Mouse (Mus musculus) forebrain, embryonic 13.5 days (tissue): ENCODE measurements around the gene Gpm6b. TPM values are rescaled to one million over a fixed set of nuclear protein-coding genes. Genes with fewer than 3 reads are reported as not detected.
A peak's percentile ranks its signal among the peaks of the same experiment; 100 is the strongest.

Experiments used
- ATAC-seq: fragments of 200-750 bp; cut with Nextera tagmentation; 2 replicates; pipeline ENCODE4 v1.8.0; 2017
- H3K27ac ChIP-seq: fragments of 300-500 bp; sonication (generic); 2 replicates; pipeline ENCODE4 v1.5.1; 2015; ENCODE audit warnings: inconsistent platforms, mild to moderate bottlenecking, moderate library complexity
- H3K27me3 ChIP-seq: fragments of 300-500 bp; sonication (generic); 2 replicates; pipeline ENCODE4 v1.6.1; 2015; ENCODE audit warnings: mild to moderate bottlenecking, inconsistent platforms
- H3K36me3 ChIP-seq: fragments of 300-500 bp; sonication (generic); 2 replicates; pipeline ENCODE4 v1.6.1; 2015; ENCODE audit warnings: mild to moderate bottlenecking, inconsistent platforms; ENCODE audit not compliant: poor library complexity, severe bottlenecking
- H3K4me1 ChIP-seq: fragments of 300-500 bp; sonication (generic); 2 replicates; pipeline ENCODE4 v1.6.1; 2015; ENCODE audit warnings: inconsistent platforms
- H3K4me2 ChIP-seq: fragments of 300-500 bp; sonication (generic); 2 replicates; pipeline ENCODE4 v1.6.1; 2015; ENCODE audit warnings: inconsistent platforms, mild to moderate bottlenecking, moderate library complexity
- H3K4me3 ChIP-seq: fragments of 300-500 bp; sonication (generic); 2 replicates; pipeline ENCODE4 v1.5.1; 2015; ENCODE audit warnings: mild to moderate bottlenecking, inconsistent platforms
- H3K9ac ChIP-seq: fragments of 300-500 bp; sonication (generic); 2 replicates; pipeline ENCODE4 v1.6.1; 2015; ENCODE audit warnings: mild to moderate bottlenecking, inconsistent platforms
- H3K9me3 ChIP-seq: fragments of 300-500 bp; sonication (generic); replicated peaks from 2 replicates; pipeline ENCODE4 v1.6.1; 2016; ENCODE audit warnings: inconsistent platforms
- WGBS: fragments of 180-500 bp; shearing (Covaris S2); methylation state at CpG from one replicate; pipeline ENCODE4 v1.1.7; 2015; 5-methylcytosine and 5-hydroxymethylcytosine counted together
- polyA plus RNA-seq: library from polyadenylated mRNA; unstranded; fragments of >200 nt; fragmentation: Nextera tagmentation; extraction: Ambion mirVana; gene quantifications from 2 replicates; pipeline ENCODE4 v1.2.1, GENCODE M21; 2015

Gene Gpm6b
- polyA plus RNA-seq, 1 experiment from 2014 or later, result 351 TPM

GRCm38 (mm10) chrX:166307437-166308222 lies 68.9 kb downstream of the Gpm6b start:
- Histone ChIP-seq H3K4me3 (no peak overlapping the region), H3K27me3 (no peaks in the 10 kb centered on the region), H3K4me1 (0 out of 2 replicates have a peak, but pooled peaks cover 12% of the 10 kb centered on the region), H3K9me3 (no peaks in the 10 kb centered on the region), H3K36me3 (no peaks in the 10 kb centered on the region), H3K4me2 (no peak overlapping the region), H3K9ac (no peak overlapping the region), H3K27ac (peak overlapping the region; percentile 61)
- ATAC-seq, result peak; percentile 87
- 56% methylated on average over 7 of the region's 7 CpGs for WGBS

- H3K9me3 ChIP-seq, result no peaks in the 10 kb centered on the region
- no peaks in the 10 kb centered on the region for H3K27me3 ChIP-seq
- no peak overlapping the region for H3K27ac ChIP-seq
- H3K4me1 ChIP-seq, result 0 out of 2 replicates have a peak, but pooled peaks cover 12% of the 10 kb centered on the region
- H3K4me3 ChIP-seq, result no peak overlapping the region
- H3K36me3 ChIP-seq, result no peaks in the 10 kb centered on the region
- no peak overlapping the region for H3K9ac ChIP-seq
- no peak for ATAC-seq
- no peak overlapping the region for H3K4me2 ChIP-seq
- WGBS, result 45% methylated on average over 1 of the region's 1 CpGs
Measured at GRCm38 (mm10) chrX:166308798-166309197, 70.1 kb downstream of the Gpm6b start.

- H3K27ac ChIP-seq, result peak overlapping the region; percentile 87
- no peaks in the 10 kb centered on the region for H3K9me3 ChIP-seq
- 49% methylated on average over 1 of the region's 1 CpGs for WGBS
- no peaks in the 10 kb centered on the region for H3K36me3 ChIP-seq
- H3K4me3 ChIP-seq, result no peak overlapping the region
- H3K27me3 ChIP-seq, result peaks cover 2% of the 10 kb centered on the region; the same call in 1 of the 2 replicates
- H3K4me1 ChIP-seq, result peaks cover 32% of the 10 kb centered on the region
- no peak overlapping the region for H3K4me2 ChIP-seq
- no peak for ATAC-seq
- H3K9ac ChIP-seq, result no peak overlapping the region
Measured at GRCm38 (mm10) chrX:166315251-166315650, 76.5 kb downstream of the Gpm6b start.

DNA sequence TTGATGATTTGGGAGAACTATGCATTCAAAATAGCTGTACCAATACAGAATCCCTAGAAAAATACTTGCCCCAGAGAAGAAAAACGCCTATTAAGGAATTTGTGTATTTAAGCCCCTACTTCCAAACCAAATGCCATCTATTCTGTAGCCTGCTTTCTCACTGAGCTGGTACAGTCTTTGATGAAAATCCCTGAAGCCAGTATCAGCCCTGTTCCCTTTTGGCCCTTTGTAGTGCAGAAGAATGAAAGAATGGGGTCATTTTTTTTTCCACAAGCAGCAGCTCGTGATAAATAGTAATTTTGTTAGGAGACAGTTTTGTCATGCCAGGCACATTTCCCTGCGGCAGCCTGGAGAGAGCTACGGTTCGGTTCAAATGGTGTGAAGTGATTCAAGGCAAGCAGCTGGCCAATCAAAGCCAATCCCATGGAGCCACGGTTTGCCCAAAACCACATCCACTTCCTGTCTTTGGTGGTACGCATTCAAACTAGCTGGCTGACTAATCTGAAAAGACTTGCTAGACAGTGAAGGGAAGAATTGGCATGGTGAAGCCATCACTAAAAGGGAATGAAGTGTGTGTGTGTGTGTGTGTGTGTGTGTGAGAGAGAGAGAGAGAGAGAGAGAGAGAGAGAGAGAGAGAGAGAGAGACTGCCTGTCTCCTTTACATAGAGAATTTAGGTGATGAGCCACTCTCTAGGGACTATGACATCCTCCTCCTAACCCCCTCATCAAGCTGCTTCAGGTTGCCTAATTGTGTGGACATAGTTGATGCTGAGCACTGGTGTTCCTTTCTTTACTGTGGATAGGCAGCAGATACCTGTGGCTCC lies 78.1 kb downstream of the Gpm6b start:
- Histone ChIP-seq H3K4me2 (0 out of 2 replicates have a peak overlapping the region, but pooled peaks have one; percentile 7), H3K9ac (no peak overlapping the region), H3K27ac (peak overlapping the region; percentile 87), H3K36me3 (no peaks in the 10 kb centered on the region), H3K4me1 (peaks cover 32% of the 10 kb centered on the region), H3K27me3 (peaks cover 2% of the 10 kb centered on the region; the same call in 1 of the 2 replicates), H3K9me3 (no peaks in the 10 kb centered on the region), H3K4me3 (no peak overlapping the region)
- 19% methylated on average over 7 of the region's 7 CpGs for WGBS
- ATAC-seq, result peak; percentile 92

GRCm38 (mm10) chrX:166317376-166317679 lies 78.6 kb downstream of the Gpm6b start:
- Histone ChIP-seq H3K4me1 (peaks cover 32% of the 10 kb centered on the region), H3K36me3 (no peaks in the 10 kb centered on the region), H3K4me3 (no peak overlapping the region), H3K9me3 (no peaks in the 10 kb centered on the region), H3K4me2 (0 out of 2 replicates have a peak overlapping the region, but pooled peaks have one; percentile 7), H3K9ac (no peak overlapping the region), H3K27me3 (peaks cover 2% of the 10 kb centered on the region; the same call in 1 of the 2 replicates), H3K27ac (peak overlapping the region; percentile 87)
- WGBS, result 83% methylated on average over 1 of the region's 1 CpGs
- peak; percentile 14; the same call in 1 of the 2 replicates for ATAC-seq

GRCm38 (mm10) chrX:166323226-166323625 lies 84.5 kb downstream of the Gpm6b start:
- Histone ChIP-seq H3K36me3 (no peaks in the 10 kb centered on the region), H3K4me2 (no peak overlapping the region), H3K9ac (no peak overlapping the region), H3K4me1 (peaks cover 18% of the 10 kb centered on the region), H3K27me3 (peaks cover 2% of the 10 kb centered on the region; the same call in 1 of the 2 replicates), H3K27ac (no peak overlapping the region), H3K4me3 (no peak overlapping the region), H3K9me3 (no peaks in the 10 kb centered on the region)
- WGBS, result 75% methylated on average over 3 of the region's 3 CpGs
- no peak for ATAC-seq

- Histone ChIP-seq H3K9me3 (no peaks in the 10 kb centered on the region), H3K27ac (peak overlapping the region; percentile 93), H3K9ac (no peak overlapping the region), H3K4me3 (no peak overlapping the region), H3K4me1 (peaks cover 26% of the 10 kb centered on the region), H3K4me2 (no peak overlapping the region), H3K27me3 (peaks cover 2% of the 10 kb centered on the region; the same call in 1 of the 2 replicates), H3K36me3 (no peaks in the 10 kb centered on the region)
- 39% methylated on average over 5 of the region's 5 CpGs for WGBS
- ATAC-seq, result 0 out of 2 replicates have a peak, but pooled peaks have one; percentile 16
Measured at GRCm38 (mm10) chrX:166327621-166328020, 88.9 kb downstream of the Gpm6b start.

DNA sequence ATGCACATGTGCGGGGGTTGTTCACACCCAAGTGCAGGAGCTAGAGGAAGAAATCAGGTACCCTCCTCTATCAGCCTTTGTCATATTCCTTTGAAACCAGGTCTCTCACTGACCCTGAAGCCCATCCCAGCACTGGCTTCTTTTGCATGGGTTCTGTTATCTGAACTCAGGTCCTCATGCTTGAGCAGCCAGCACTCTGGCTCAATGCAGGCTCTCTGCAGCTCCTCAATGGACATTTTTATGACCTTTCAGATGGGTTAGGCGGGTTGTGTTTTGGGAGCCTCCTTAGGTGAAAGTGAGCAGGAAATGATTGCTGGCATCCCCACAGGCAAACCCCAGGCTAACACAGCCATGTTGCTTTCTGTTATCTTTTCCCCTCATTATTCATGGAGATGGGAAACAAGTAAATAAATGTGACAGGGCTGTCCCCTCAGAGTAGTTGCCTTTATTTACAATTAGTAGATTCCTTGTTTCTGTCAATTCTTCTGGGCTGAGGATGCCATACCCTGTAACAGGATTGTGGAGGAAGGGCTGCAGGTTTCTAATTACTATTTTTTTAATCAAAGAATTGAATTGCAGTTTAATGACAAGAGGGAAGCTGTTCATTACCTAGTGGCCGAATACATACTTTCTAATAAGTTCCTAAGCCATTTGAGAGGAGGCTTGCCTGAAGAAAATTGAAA lies 89.6 kb downstream of the Gpm6b start:
- Histone ChIP-seq H3K9ac (no peak overlapping the region), H3K27ac (peak overlapping the region; percentile 93), H3K36me3 (no peaks in the 10 kb centered on the region), H3K9me3 (no peaks in the 10 kb centered on the region), H3K4me3 (no peak overlapping the region), H3K4me2 (peak overlapping the region; percentile 47), H3K27me3 (no peaks in the 10 kb centered on the region; the same call in 1 of the 2 replicates), H3K4me1 (peaks cover 26% of the 10 kb centered on the region)
- ATAC-seq, result peak; percentile 3; the same call in 1 of the 2 replicates
- WGBS, result 31% methylated on average over 3 of the region's 3 CpGs

GRCm38 (mm10) chrX:166328904-166329451 lies 90.3 kb downstream of the Gpm6b start:
- peak overlapping the region; percentile 47 for H3K4me2 ChIP-seq
- WGBS, result 20% methylated on average over 9 of the region's 9 CpGs

DNA sequence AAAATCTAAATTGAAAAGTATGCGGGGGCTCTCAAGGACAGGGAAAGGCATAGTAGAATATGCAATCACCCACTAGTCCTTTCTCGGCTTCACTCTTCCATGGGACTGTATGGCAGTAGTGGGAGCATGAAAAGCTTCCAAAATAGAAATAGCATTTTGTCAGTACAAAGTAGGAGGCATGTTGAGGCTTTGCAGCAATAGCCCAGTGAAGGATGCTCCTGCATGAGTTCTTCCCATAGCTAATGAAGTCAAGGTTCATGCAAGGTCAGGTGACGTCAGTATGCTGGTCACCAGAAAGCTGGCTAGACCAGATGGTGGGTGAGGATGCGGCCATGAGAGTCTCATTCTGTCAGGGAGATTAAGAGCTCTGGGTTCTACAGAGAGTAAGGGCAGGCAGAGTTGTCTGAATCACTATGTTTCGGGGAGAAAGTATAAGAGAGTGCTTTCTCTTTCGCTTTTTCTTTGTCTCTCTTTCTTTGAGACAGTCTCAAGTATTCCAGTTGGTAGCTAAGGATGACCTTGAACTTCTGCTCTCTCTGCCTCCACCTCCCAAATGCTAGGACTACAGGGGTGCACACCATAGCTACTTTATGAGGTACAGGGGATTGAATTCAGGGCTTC lies 95.9 kb downstream of the Gpm6b start:
- H3K36me3 ChIP-seq, result no peaks in the 10 kb centered on the region
- no peak overlapping the region for H3K4me2 ChIP-seq
- H3K4me3 ChIP-seq, result no peak overlapping the region
- H3K27me3 ChIP-seq, result no peaks in the 10 kb centered on the region
- H3K9ac ChIP-seq, result no peak overlapping the region
- ATAC-seq, result no peak
- no peaks in the 10 kb centered on the region for H3K9me3 ChIP-seq
- 88% methylated on average over 6 of the region's 6 CpGs for WGBS
- H3K27ac ChIP-seq, result no peak overlapping the region
- 0 out of 2 replicates have a peak, but pooled peaks cover 2% of the 10 kb centered on the region for H3K4me1 ChIP-seq

More at GRCm38 (mm10) chrX:166328904-166329451, 90.3 kb downstream of the Gpm6b start:
- Histone ChIP-seq H3K9ac (no peak overlapping the region), H3K36me3 (no peaks in the 10 kb centered on the region), H3K27ac (peak overlapping the region; percentile 93), H3K27me3 (no peaks in the 10 kb centered on the region), H3K4me1 (peaks cover 26% of the 10 kb centered on the region), H3K4me3 (no peak overlapping the region; the same call in 1 of the 2 replicates), H3K9me3 (no peaks in the 10 kb centered on the region)
- ATAC-seq, result peak; percentile 93

DNA sequence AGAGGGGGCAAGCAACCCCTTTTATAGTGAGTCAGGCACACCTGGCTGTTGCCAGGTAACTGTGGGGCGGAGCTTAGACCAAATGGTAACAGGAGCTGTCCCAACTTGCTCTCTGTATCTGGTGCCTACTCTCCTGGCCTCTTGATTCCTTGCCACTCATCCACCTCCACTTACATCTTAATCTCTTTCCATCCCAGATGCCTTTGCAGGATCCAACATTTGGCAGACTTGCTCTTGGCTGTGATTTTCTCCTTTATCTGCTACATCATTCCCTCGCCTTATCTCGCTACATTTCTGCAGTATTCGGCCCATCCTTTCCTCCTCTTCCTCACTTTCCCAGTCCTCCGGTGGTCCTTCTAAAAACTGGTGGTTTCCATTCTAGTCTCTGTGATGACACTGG lies 99.6 kb downstream of the Gpm6b start:
- Histone ChIP-seq H3K4me2 (no peak overlapping the region), H3K27ac (no peak overlapping the region), H3K27me3 (no peaks in the 10 kb centered on the region; the same call in 1 of the 2 replicates), H3K9me3 (no peaks in the 10 kb centered on the region), H3K4me1 (no peaks in the 10 kb centered on the region), H3K36me3 (no peaks in the 10 kb centered on the region), H3K9ac (no peak overlapping the region), H3K4me3 (no peak overlapping the region)
- 82% methylated on average over 5 of the region's 5 CpGs for WGBS
- no peak for ATAC-seq
